Mouse (Mus musculus) spleen, adult 2 months (tissue): Measurements from ENCODE around the gene Lpar3. TPM values are rescaled to one million over a fixed set of nuclear protein-coding genes. Genes with fewer than 3 reads are reported as not detected.

Experiments
- DNase-seq, 2 experiments: peaks; one replicate each; pipeline versions ENCODE4 v3.0.0 to v3.0.0-alpha.2; 2012 to 2021; ENCODE audit warnings: low spot score in 2 of 2, low read depth in 1 of 2
- H3K27ac ChIP-seq: fragments of 200-500 bp; 2 replicates; pipeline ENCODE4 v1.5.1; 2012; ENCODE audit warnings: low read length, inconsistent platforms; ENCODE audit not compliant: insufficient read depth
- H3K27me3 ChIP-seq: fragments of 200-500 bp; 2 replicates; pipeline ENCODE4 v1.6.1; 2012; ENCODE audit warnings: mild to moderate bottlenecking, moderate library complexity, low read length, inconsistent platforms; ENCODE audit not compliant: control insufficient read depth, insufficient read depth
- H3K36me3 ChIP-seq: fragments of 200-500 bp; 2 replicates; pipeline ENCODE4 v1.6.1; 2012; ENCODE audit warnings: mild to moderate bottlenecking, low read length, inconsistent platforms; ENCODE audit not compliant: control insufficient read depth, insufficient read depth
- H3K4me1 ChIP-seq: fragments of 200-500 bp; 2 replicates; pipeline ENCODE4 v1.6.1; 2011; ENCODE audit warnings: inconsistent platforms; ENCODE audit not compliant: control insufficient read depth, insufficient read depth, insufficient read length
- H3K4me3 ChIP-seq: fragments of 200-500 bp; 2 replicates; pipeline ENCODE4 v1.5.1; 2011; ENCODE audit warnings: mild to moderate bottlenecking, inconsistent platforms; ENCODE audit not compliant: insufficient read depth, insufficient read length; ENCODE audit errors: extremely low read depth
- CTCF ChIP-seq: fragments of 200-500 bp; IDR thresholded peaks from 2 replicates; pipeline ENCODE4 v1.5.1; 2011; ENCODE audit warnings: mild to moderate bottlenecking, inconsistent platforms; ENCODE audit not compliant: insufficient read depth, insufficient read length, insufficient replicate concordance; ENCODE audit errors: extremely low read depth
- POLR2A ChIP-seq: fragments of 200-500 bp; IDR thresholded peaks from 2 replicates; pipeline ENCODE4 v1.6.1; 2011; ENCODE audit warnings: low read depth, low read length, inconsistent platforms
- WGBS: fragments of 180-500 bp; shearing (Covaris S2); methylation state at CpG from one replicate; pipeline ENCODE4 v1.1.7; 2018; 5-methylcytosine and 5-hydroxymethylcytosine counted together
- polyA plus RNA-seq: library from polyadenylated mRNA; depleted of rRNA; stranded (reverse); fragments of >200 nt; gene quantifications from 2 replicates; pipeline ENCODE4 v1.2.3, GENCODE M21; 2012

Gene Lpar3
- polyA plus RNA-seq, 1 experiment = 0.57 TPM

DNA sequence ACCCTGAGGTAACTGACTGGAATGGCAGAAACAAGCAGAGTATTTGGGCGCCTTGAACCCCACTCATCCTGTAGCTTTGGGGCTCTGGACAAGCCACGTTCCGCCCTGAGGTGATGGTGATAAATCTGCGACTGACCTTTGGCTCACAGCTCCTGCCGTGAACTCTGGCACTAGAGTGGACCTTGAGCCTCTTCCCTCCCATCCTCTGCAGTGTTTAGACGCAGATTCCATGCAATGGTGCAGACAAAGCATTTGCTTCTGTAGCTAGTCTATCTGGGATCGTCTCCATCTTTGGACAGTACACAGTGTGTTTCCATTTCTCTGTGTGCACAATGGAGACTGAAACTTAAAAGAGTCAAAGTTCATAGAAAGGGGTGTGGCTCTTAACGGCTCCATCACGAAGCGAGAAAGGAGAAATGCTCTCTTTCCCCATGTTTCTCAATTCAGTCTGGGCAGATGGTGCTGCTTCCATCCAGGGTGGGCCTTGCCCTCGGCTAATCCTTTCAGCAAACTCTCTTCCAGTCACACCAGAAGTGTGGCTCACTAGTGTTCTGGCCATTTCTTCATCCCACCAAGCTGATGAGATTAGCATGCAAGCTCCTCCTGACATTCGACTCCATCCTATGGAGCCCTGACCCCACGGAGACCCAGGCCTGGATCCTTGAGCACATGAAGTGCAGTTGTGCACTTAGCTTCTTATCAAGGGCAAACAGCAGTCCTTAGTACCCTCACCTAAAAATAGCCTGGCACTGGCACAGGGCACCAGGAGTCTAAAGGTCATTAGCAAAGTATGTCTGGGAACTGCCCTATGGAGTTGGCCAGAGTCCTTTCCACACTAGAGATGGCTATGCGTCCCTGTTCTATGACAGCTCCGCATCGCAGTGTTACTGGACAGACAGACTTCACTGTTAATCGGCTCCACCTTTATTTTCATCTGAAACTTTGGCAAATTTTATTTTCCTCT lies 23.7 kb upstream of the Lpar3 start:
- Histone ChIP-seq H3K27ac (no peak overlapping the region), H3K4me3 (no peak overlapping the region), H3K4me1 (no peaks in the 10 kb centered on the region), H3K27me3 (no peaks in the 10 kb centered on the region), H3K36me3 (no peaks in the 10 kb centered on the region)
- DNase-seq = no peak
- TF ChIP-seq POLR2A (no peak), CTCF (no peak)
- whole genome bisulfite sequencing = 83% methylated on average over 17 of the region's 17 CpGs

DNA sequence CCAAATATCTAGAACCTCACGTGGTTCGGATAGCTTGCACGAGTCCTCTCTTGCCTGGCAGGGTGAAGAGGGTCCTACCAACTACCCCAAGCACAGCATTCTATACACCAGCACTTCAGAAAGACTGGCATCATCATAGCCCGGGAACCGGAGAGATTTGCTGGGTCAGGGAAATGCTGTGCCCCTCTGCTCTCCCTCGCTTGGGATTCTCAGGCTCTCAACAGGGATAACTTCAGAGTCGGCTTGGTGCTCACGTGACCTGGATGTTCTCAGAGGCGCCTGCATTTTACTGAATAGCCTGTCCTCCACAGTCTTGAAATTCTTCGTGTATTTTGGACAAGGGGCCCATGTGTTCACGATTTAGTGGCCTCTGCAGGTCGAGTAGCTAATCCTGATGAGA lies 23.0 kb upstream of the Lpar3 start:
- Histone ChIP-seq H3K27ac (no peak overlapping the region), H3K27me3 (no peaks in the 10 kb centered on the region), H3K4me3 (no peak overlapping the region), H3K36me3 (no peaks in the 10 kb centered on the region), H3K4me1 (no peaks in the 10 kb centered on the region)
- WGBS = 92% methylated on average over 12 of the region's 12 CpGs
- TF ChIP-seq POLR2A = no peak
- DNase-seq = no peak

DNA sequence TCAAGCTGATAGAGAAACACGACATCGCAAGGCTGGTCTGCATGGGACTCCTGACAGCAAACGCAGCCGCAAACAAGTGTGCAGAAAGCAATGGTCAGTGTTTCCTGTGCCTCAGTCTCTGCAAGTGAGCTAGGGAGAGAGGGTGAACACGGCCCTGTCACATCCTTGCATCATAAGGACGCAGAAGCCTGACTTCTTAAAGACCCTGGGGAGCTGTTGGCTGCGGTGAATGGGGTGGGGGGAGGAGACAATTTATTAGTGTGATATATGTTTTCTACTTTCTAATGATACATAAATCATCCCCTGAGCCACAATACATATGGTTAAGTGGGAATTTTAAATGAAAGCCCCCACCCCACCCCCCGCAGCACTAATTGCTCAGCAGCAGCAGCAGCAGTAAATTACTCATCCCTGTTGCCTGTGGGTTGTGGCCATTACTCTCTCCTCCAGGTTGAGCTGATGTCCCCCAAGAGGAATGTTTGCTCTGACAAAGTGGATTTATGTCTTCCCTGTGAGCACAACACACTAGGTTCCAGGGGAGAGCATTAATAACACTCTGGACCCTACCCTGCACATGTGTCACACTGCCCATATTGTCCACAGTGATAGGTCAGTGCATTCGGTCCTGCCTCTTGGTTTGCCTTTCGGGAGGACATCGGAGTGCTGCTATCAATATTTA lies 21.8 kb upstream of the Lpar3 start:
- Histone ChIP-seq H3K27me3 (no peaks in the 10 kb centered on the region), H3K27ac (no peak overlapping the region), H3K4me1 (no peaks in the 10 kb centered on the region), H3K36me3 (no peaks in the 10 kb centered on the region), H3K4me3 (no peak overlapping the region)
- TF ChIP-seq POLR2A (no peak), CTCF (no peak)
- no peak for DNase-seq
- WGBS = 88% methylated on average over 11 of the region's 11 CpGs

DNA sequence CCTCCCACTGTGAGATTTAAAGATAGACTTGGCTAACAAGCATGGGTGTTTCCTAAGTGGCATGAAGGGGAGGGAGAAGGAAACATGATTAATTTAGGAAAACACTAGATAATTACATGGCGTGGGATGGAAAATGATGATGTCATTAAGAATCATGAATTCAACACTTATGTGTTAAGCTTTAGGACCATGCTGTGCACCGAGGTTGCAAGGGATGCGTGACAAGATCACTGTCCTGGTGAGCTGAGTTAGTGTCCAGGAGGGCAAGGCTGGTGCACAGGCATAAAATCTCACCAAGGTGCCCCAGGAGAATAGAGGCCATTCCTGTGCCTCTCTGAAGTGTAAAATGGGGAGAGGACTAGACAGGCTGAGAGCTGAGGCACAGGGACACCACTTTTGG lies 21.3 kb upstream of the Lpar3 start:
- Histone ChIP-seq H3K27me3 (no peaks in the 10 kb centered on the region), H3K36me3 (no peaks in the 10 kb centered on the region), H3K4me1 (no peaks in the 10 kb centered on the region), H3K4me3 (no peak overlapping the region), H3K27ac (no peak overlapping the region)
- TF ChIP-seq CTCF = no peak
- TF ChIP-seq POLR2A = no peak
- no peak for DNase-seq
- 88% methylated on average over 3 of the region's 3 CpGs for WGBS

GRCm38 (mm10) chr3:146204375-146204774 lies 16.4 kb upstream of the Lpar3 start:
- Histone ChIP-seq H3K27me3 (no peaks in the 10 kb centered on the region), H3K4me3 (no peak overlapping the region), H3K4me1 (no peaks in the 10 kb centered on the region), H3K36me3 (no peaks in the 10 kb centered on the region), H3K27ac (no peak overlapping the region)
- WGBS = 54% methylated on average over 2 of the region's 2 CpGs
- TF ChIP-seq POLR2A (no peak), CTCF (no peak)
- no peak for DNase-seq

- Histone ChIP-seq H3K27ac (no peak overlapping the region), H3K36me3 (no peaks in the 10 kb centered on the region), H3K4me1 (no peaks in the 10 kb centered on the region), H3K27me3 (no peaks in the 10 kb centered on the region), H3K4me3 (no peak overlapping the region)
- TF ChIP-seq POLR2A (no peak), CTCF (no peak)
- 68% methylated on average over 11 of the region's 11 CpGs for WGBS
- no peak for DNase-seq
Observed at GRCm38 (mm10) chr3:146205305-146205704, 15.5 kb upstream of the Lpar3 start.

DNA sequence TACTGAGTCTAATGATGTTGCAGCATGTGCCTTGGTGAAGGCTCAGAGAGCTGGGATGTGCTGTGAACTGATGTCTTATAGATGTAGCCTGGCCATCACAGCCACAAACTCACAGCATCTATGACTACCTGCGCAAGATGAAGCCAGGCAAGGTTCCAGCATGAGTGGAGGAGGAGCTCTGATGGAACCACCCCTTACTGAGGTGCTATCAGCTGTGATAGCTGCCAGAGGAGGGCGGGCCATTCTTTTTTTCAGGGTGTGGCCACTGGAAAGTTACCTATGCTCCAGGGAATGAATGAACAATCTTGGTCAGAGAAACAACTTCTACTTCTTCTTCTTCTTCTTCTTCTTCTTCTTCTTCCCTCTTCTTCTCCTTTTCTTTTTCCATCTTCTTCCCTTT lies 14.1 kb upstream of the Lpar3 start:
- Histone ChIP-seq H3K27ac (no peak overlapping the region), H3K36me3 (no peaks in the 10 kb centered on the region), H3K4me1 (no peaks in the 10 kb centered on the region; the same call in 1 of the 2 replicates), H3K27me3 (no peaks in the 10 kb centered on the region), H3K4me3 (no peak overlapping the region)
- TF ChIP-seq CTCF (no peak), POLR2A (no peak)
- no peak for DNase-seq
- 95% methylated on average over 2 of the region's 2 CpGs for WGBS
